In genomic region chr7:128128741-128129720, GRCm38 (mm10) we compare ENCODE assay signal across 19 mouse cellular contexts. TPM values are rescaled to one million over a fixed set of nuclear protein-coding genes. Genes with fewer than 3 reads are reported as not detected.
DNase-seq lines count a peak whose midpoint lies in the region; ATAC-seq and TF ChIP-seq lines count a peak whose summit lies in the region.
"Had no signal": no experiment of that assay in that cellular context is flagged by ENCODE, and none has a peak within 500 bp of the region (broad histone marks: within the 10 kb centered on the region; RNA-seq: fewer than 3 reads in every experiment).

Gene Itgax, plus strand, starts transcription at chr7:128129547.

- TF ChIP-seq CTCF in heart, adult 2 months (IDR thresholded peaks at IDR 0.05), result no peak

- no peak within 1 kb of the TSS for H3K4me3 ChIP-seq in heart, embryonic 10.5 days
- H3K4me3 ChIP-seq in heart, adult 2 months, result no peak within 1 kb of the TSS
- H3K4me3 ChIP-seq: forebrain, embryonic 10.5 days; heart, embryonic 12.5 days; neural tube, embryonic 13.5 days had no signal

- no peak within 1 kb of the TSS for H3K9ac ChIP-seq in heart, adult 2 months (ENCODE audit: low read depth, low read length)
- H3K9ac ChIP-seq: heart, embryonic 12.5 days; neural tube, embryonic 13.5 days had no signal

- TF ChIP-seq POLR2A in heart, adult 2 months (IDR thresholded peaks at IDR 0.05; ENCODE audit: insufficient read depth, low read depth, low read length), result no peak

- H3K9me3 ChIP-seq in heart, embryonic 10.5 days, result no peaks in the 10 kb centered on the region
- H3K9me3 ChIP-seq: forebrain, embryonic 10.5 days; heart, embryonic 12.5 days; neural tube, embryonic 13.5 days had no signal

- ATAC-seq in granulocyte monocyte progenitor cell, adult 5-6 weeks (replicated peaks; ENCODE audit: poor library complexity, severe bottlenecking), result peak; percentile 42
- peak; percentile 53 for ATAC-seq in megakaryocyte progenitor cell, adult 5-6 weeks (replicated peaks; ENCODE audit: poor library complexity)
- no peak for ATAC-seq in megakaryocyte-erythroid progenitor cell, adult 5-6 weeks (replicated peaks; ENCODE audit: low FRiP score, low TSS enrichment, poor library complexity, severe bottlenecking)

- 0 out of 2 replicates have a peak within 1 kb of the TSS, but pooled peaks have one; percentile 18 for H3K27ac ChIP-seq in heart, embryonic 10.5 days
- H3K27ac ChIP-seq in heart, adult 2 months, result no peak within 1 kb of the TSS
- H3K27ac ChIP-seq: forebrain, embryonic 10.5 days; neural tube, embryonic 13.5 days had no signal

- 68% methylated on average over 8 of the region's 8 CpGs for WGBS in heart, embryonic 10.5 days
- 51% methylated on average over 8 of the region's 8 CpGs for WGBS in heart, adult 2 months

- peaks cover 26% of the 10 kb centered on the region for H3K4me1 ChIP-seq in heart, embryonic 10.5 days
- H3K4me1 ChIP-seq in heart, adult 2 months (ENCODE audit: control insufficient read depth, insufficient read depth, low read length), result peaks cover 2% of the 10 kb centered on the region
- H3K4me1 ChIP-seq: forebrain, embryonic 10.5 days; neural tube, embryonic 13.5 days had no signal

- no peaks in the 10 kb centered on the region for H3K79me2 ChIP-seq in heart, adult 2 months (replicated peaks; ENCODE audit: control insufficient read depth, insufficient read depth, low read length)

- intact Hi-C loops in heart, adult 2 months (cut with DNase I), result no loop called here

- H3K27me3 ChIP-seq in heart, embryonic 10.5 days (ENCODE audit: insufficient read depth, poor library complexity, severe bottlenecking), result no peaks in the 10 kb centered on the region
- no peaks in the 10 kb centered on the region for H3K27me3 ChIP-seq in heart, adult 2 months (ENCODE audit: control insufficient read depth, insufficient read depth, low read length)
- H3K27me3 ChIP-seq: heart, embryonic 12.5 days; neural tube, embryonic 13.5 days had no signal

- DNase-seq in heart, embryonic 10.5 days (ENCODE audit: low spot score), result no peak
- no peak for DNase-seq in heart, adult 2 months
- DNase-seq in A20 (ENCODE audit: low read depth, low spot score), result peak; percentile 60
- DNase-seq in testis, postnatal 14 days (ENCODE audit: low spot score), result no peak
- no peak for DNase-seq in right cerebral cortex, postnatal 4 days
- DNase-seq: cerebellum, adult 11-12 months; gastrocnemius, postnatal 14 days; heart, postnatal 36 days; kidney, adult 9 months; spleen, adult 18-20 months had no signal

- H3K36me3 ChIP-seq in heart, embryonic 10.5 days, result no peaks in the 10 kb centered on the region
- H3K36me3 ChIP-seq in heart, adult 2 months (ENCODE audit: control insufficient read depth, insufficient read depth, low read length), result peaks cover 3% of the 10 kb centered on the region; the same call in 1 of the 2 replicates
- H3K36me3 ChIP-seq: forebrain, embryonic 10.5 days; heart, embryonic 12.5 days; neural tube, embryonic 13.5 days had no signal

- no peak for TF ChIP-seq EP300 in heart, adult 2 months (IDR thresholded peaks at IDR 0.05; ENCODE audit: insufficient read depth, low read depth, low read length)

RNA-seq across cellular contexts. Expression of gene Itgax, which starts in this region (rescaled TPM):
- polyA plus RNA-seq in heart, embryonic 10.5 days (2016; fragmentation: Nextera tagmentation; extraction: Ambion mirVana), result 0.05 and 0.10 TPM in 2 replicates
- total RNA-seq in heart, adult 2 months (2021), result under 1 TPM; 0.23 to 0.37 TPM
- polyA plus RNA-seq in heart, adult 2 months (2012; rRNA removed), result 0.35 and 1.2 TPM in 2 replicates
- 0.54 and 2.4 TPM in 2 replicates for total RNA-seq in granulocyte monocyte progenitor cell, adult 5-6 weeks (2014; fragmentation: Nextera tagmentation)
- total RNA-seq in granulocyte monocyte progenitor cell, adult 5-6 weeks (2017), result 1.9 and 2.4 TPM in 2 replicates
- 0.32 and 0.76 TPM in 2 replicates for total RNA-seq in megakaryocyte progenitor cell, adult 5-6 weeks (2015)
- total RNA-seq in megakaryocyte progenitor cell, adult 5-6 weeks (2017), result 0.67 and 0.68 TPM in 2 replicates
- total RNA-seq in megakaryocyte-erythroid progenitor cell, adult 5-6 weeks (2014; fragmentation: Nextera tagmentation), result 0.92 TPM in 1 of 2 replicates, not detected in the other
- total RNA-seq in megakaryocyte-erythroid progenitor cell, adult 5-6 weeks (2017), result 0.46 and 2.7 TPM in 2 replicates
- total RNA-seq: ES-E14; midbrain, postnatal 0 days had no signal
- polyA plus RNA-seq: C2C12; forebrain, embryonic 10.5 days; midbrain, postnatal 0 days; neural tube, embryonic 13.5 days had no signal

Comparison
In these comparisons a context has a peak if more than half of its experiments do, and no peak if none do; other contexts are left out.
1. Peak in ATAC-seq in megakaryocyte progenitor cell, adult 5-6 weeks; RNA of the gene not detected or under 1 TPM.